Mouse (Mus musculus) right cerebral cortex, postnatal 10 days (tissue): Measurements from ENCODE around the gene Gm20388.

Experiments
- DNase-seq, 2 experiments: peaks; one replicate each; pipeline ENCODE4 v3.0.0; 2021; ENCODE audit warnings: low spot score in 2 of 2

Gm20388 gene

DNA sequence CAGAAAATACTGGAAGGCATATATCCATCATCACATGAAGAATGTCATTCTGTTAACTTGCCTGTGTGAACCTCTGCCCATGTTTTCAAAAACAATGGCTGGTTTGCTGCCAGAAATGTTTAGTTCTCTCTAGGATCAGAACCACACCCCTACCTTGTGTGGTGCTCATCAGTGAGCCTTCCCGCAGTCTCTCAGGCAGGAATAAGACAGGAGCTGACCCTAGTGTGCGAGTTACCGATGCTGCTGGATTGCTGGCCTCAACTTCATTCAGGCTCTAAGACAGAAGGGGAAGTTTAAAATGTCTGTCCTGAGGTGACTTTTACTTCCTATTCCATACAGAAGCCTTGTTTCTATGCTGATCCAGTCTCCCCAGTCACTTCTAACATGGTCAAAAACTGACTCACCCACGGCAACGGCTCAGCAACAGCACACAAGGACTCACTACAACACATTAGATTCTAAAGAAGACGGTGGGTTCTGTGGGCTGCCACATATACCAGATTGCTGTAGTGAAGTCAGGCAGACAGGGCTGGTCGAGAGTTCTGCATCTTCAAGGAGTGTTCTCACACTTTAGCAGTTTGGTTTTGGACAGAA lies 3018.1 kb downstream of the Gm20388 start:
- DNase-seq = no peak

DNA sequence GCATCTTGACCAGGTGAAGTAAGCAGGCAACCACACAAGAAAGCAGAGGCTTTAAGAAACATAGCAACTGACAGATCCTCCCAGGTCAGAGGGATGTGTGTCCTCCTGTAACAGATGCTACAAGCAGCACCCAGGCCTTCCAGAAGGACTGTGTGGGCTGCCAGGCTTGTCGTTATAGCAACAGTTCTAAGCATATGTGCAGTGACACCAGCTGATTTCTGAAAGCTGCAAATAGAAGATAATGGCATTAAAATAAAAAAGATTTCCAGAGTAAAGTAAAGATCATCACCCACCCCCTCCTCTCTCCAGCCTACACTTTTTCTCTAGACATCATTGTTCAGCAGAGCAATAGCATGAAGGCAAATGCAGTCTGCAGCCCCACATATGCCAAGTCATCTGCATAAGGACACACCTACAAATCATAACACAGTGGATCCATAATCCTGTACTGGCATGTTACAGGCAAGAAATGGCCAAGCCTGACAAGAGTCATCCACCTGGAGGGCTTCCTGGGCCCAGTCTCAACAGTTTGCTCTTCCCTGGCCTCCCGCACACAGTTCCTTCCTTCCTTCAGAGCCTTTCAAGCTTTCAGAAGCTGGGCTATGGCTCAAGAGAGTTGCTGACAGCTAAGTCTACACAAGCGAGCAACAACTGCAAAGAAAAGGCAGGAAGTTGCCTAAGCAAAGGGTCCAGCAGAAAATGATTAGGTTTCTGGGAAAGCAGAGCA lies 3021.4 kb downstream of the Gm20388 start:
- peak; percentile 82 to 91 for DNase-seq

DNA sequence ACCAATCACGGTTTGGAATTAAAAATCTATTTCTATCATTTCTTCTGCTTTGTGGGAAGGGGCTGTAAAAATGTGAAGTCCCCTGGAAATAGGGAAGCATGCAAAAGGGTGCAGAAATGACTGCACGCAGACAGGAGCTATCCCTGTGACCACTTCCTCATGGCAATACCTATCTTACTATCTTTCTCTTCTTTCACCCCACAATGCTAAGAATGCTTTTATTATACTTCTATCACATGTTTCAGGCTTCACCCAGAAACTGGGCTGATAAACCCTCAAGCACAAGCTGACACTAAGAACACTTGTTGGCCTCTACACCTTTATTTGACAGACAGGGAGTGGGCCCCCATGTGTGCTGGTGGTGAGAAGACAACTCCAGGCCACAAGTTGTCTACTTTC lies 3021.9 kb downstream of the Gm20388 start:
- DNase-seq = no peak

DNA sequence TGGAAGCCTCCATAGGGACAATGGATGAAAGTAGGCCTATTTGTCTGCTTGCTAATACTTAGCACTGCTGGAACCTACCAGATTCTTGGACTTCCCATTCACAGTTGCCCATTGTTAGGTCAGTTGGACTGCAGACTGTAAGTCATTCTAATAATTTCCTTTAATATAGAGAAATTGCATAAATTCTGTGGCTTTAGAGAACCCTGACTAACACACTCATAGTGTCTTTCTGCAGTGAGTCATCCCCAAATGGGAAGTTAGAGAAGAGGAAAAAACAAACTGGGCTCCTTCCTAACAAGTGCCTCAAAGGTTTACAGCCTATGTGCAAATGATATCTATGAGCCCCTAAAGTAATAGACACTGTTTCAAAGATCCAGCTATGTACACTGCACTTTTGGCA lies 3023.3 kb downstream of the Gm20388 start:
- no peak for DNase-seq

DNA sequence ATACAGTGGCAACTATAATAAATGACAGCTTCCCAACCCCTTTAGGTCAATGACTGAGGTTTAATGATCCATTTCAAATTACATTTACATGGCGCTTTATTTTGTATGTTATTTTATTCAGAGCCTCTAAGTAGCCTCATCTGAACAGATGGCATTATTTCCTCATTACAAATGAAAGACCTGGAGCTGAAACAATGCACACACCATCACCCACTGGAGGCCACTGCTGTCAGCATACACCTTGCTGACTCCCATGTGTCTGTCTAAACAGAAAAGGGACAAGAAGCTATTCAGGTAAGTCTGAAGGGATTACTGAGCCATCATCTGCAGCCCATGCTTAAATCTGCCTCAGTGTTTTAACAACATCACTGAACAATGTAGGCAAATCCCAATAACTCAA lies 3024.5 kb downstream of the Gm20388 start:
- no peak for DNase-seq

DNA sequence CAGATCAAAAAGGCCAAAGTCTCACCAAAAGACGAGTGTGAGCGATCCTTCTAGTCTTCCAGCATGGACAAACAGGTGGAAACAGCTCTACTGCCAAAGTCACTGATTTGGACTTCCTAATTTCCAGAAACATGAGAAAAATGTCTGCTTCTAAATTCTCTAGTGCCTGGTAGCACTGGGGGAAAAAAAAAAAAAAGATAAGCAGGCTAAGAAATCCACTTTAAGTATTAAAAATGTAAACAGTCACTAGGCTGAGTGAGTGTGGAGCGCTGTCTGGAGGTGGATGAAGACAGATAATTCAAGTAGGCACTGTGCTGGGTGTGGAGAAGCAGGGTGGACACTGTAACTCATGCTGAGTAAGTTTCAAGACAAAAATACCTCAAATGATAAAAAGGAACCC lies 3025.3 kb downstream of the Gm20388 start:
- DNase-seq = no peak

DNA sequence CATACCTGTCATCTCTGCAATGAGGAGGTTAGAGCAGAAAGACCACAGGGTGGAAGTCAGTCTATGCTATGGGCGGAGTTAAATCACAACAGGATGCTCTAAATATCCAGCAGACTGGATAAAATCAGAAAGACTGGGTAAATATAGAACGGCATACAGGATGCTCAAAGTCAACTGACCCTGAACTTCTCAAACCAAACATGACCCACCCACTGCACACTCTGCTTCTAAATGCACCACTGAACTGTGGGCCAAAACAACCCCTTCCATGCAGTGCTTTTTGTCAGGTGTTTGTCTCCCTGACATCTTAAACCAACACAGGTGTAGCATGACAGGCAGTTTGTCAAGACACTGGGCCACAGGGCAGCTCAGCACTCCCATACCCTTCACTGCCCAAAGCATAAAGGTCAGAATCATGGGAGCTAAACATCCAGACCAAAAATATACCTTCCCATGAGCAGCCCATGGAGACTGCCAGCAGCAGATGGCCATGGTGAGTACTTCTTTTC lies 3027.0 kb downstream of the Gm20388 start:
- DNase-seq = no peak

DNA sequence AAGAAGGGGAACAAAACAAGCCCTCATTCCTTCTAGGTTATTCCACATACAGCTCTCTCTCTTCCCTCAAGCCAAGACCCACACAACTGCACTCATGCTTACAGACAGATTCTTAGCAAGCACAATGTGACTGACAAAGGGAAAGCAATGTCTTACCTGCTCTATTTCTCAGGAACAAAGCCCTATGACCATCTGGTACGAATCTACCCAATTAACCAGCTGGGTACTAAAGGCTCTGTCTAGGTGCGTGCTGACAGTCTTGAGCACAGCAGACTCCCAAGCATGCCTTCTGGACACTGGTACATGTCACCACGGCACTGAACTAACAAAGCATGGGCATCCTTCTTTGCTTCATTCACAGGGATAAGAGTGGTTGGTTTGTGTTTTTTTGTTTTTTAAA lies 3027.5 kb downstream of the Gm20388 start:
- no peak for DNase-seq

DNA sequence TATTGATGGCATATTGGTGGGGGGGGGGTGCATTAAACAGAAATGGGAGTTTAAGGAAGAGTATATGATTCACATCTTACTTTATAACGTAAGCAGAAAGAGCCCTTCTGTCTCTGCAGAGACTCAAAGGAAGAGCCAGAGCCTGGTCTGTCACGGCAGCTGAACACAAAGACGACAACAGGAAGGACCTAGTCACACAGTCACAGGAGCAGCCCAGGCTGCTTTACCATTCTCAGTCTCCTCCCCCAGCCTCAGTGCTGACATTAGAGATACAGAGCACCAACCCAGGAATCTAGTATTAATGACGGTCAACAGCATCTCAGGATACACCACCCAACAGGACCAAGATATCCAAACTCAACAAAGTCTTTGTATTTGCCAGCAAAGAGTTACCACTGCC lies 3027.9 kb downstream of the Gm20388 start:
- DNase-seq = no peak

DNA sequence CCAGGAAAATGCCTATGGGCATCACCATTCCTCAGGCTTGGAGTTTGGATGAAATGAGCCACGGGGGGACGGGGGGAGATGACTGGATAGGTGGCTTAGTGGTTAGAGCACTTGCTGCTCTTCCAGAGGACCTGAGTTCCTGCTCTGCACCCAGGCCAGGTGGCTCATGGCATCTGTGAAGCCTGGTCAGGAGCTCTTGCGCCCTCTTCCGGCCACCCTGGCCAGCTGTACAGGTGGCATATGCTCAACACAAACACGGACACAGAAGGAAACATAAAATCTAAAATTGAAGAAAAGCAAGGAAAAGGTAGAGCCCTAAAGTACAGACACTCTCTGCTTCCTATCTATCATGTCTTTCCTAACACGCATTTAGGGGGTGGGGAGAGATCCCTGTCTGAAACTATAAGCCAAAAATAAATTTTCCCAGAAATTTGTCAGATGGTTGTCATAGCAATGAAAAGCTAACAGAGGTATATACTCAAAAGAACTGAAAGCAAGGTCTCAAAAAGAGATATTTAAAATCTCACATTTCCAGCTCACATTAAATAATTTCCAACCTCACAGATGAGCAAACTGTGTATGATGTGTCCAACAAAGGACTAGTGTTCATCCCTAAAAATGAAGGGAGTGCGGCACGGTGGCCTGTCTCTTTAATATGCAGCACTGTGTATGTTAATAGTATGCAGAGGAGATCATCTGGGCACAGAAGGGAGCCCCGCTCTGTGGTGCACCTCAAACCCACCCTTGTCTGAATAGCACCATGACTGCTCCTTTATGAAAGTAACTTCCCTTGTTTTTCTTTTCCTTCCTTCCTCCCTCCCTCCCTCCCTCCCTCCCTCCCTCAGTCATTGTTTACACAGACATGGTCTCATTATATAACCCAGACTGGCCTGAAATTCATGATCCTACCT lies 3032.4 kb downstream of the Gm20388 start:
- DNase-seq = no peak

DNA sequence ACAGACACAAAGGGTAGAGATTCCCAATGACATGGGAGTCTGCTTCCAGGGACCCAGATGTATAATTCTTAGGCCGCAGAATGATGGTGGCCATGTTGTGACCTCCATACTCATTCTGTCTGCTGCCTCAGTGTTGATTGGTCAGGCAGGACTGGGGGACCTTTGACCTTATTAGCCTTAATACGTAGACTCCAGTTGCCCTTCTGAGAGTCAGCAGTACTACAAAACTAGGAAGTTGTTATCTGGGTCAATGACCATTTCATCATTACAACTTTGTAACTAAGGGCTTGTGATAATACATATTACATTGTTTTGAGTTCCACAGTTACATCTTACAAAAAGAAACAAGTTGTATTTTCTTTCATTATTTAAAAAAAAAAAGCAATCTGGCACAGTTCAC lies 3035.1 kb downstream of the Gm20388 start:
- DNase-seq = no peak

DNA sequence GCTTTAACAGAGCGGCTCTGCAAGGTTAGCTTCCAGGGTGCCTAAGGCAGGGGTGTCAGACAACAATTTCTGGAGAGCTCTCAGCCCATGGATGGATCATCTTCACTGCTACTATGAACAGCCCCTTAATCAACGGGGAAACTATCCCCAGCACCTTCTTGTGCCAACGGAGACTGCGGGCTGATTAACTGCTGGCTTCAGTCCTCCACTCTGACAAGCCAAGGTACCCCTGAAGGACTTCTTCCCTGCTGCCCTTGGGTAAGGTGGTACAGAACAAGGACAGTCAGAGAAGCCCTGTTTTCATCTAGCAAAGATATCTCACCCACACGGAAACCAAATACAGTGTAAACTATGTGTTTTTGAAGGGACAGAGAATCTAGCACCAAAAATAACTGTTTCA lies 3039.1 kb downstream of the Gm20388 start:
- DNase-seq = no peak

DNA sequence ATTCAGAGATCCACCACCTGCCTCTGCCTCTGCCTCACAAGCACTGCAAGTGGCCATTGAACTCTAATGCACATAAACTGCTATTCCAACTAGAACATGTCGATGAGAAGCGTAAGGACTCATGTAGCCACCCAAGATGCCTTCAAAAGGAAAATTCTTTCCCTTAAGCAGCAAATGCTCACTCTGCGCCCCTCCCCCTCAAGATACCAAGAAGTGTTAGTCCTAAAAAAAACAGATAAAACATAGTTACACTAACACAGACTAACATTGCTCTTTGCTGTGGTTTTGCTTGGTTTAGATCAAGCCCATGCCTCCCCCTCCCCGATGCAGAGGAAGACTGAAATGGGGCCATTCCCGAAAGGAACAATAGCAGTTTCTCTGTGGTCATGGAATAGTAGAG lies 3040.8 kb downstream of the Gm20388 start:
- DNase-seq = no peak

DNA sequence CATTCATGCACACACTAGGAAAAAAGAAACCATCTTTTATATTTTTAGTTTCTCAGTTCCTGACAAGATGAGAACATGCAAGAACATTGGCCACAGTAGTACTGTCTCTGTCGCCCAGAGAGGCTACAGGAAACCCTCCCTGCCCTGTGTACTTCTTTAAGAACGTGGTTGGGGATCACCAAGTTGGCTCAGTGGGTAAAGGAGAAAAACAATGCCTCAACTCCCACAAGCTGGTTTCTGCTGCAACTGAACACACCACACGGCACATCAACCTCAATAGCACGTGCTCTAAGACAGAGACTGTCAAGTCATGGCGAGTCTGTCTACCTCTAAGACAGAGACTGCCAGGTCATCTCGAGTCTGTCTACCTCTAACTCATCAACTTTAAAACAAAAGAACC lies 3042.4 kb downstream of the Gm20388 start:
- no peak for DNase-seq

DNA sequence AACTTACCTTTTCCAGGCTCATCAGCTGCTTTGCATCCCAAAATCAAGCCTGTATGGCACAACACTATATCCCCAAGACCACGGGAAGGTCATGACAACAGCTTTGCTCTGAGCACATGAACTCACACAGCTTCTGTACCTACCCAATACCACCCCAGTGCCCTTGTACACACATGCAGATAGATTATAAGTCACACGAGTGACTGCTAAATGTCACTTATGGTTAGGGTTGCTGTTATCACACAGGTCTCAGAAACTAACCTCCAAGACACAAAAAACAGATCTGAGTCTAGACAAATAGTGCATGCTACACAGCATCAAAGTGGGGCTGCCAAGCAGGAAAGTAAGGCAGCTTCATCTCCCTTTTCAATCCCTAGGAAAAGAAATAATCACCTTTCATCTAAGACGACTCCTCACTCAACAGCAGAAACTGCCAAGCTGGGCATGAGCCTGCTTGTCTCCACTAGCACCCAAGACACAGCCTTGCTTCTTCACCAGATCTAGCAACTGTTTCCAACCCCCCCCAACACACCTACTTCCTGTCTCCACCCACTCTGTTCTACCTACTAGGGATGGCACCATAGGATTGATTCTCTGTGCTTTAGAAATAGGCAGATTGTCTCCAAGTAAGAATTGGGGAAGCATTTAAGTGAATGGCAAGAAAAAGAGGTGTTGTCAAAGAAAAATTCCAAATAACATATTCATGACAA lies 3043.6 kb downstream of the Gm20388 start:
- no peak for DNase-seq

DNA sequence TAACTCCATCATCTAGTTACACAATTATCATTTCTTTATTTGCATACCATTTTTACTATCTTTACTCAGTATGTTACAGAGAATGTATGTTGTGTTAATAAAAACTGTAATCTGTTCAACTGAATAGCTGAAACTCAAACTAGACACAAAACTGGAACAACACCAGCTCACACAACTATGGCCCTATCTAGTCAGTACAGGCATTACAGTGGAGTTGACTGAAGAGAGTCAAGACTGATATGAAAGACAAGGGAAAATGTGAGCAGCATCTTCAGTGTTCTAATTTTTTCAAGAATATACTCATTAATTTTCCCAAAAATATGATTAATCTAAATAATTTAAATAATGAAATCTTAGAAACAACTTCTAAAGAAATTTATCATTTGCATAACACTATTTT lies 3044.6 kb downstream of the Gm20388 start:
- DNase-seq = no peak

DNA sequence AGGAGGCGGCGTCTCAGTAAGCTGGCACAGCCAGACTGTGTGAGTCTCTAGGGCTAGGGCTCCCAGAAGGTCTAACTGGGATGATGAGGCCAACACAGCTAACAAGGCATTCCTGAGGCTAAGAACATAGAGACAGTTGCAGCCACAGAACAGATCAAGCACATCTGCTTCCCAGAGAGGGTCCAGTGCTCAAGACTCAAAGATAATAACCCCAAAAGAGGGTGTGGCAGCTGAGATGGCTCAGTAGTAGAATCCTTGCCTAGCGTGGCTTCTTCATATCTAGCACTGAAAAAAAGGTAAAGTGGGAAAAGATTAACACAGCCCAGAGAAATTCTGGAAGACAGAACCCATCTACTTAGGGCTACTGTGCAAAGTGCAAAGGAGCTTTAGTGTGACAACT lies 3045.4 kb downstream of the Gm20388 start:
- DNase-seq = no peak

DNA sequence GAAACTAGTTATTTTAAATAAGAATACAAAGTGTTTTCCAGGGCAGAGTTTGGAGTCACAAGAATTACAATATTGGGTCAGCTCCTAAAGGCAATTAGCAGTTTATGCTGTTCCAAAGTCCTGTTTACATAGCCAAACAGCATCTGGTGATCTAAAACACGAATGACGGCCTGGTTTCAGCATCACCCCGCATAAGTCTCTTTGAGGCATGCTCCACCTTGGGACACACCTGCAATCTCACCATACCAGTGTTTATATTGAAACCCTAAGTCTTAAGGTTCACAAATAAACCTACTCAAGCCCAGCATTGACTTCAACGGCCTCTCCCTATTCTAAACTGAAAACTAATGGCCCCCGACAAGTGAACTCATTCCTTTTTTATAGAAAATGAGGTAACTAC lies 3049.7 kb downstream of the Gm20388 start:
- DNase-seq = no peak

DNA sequence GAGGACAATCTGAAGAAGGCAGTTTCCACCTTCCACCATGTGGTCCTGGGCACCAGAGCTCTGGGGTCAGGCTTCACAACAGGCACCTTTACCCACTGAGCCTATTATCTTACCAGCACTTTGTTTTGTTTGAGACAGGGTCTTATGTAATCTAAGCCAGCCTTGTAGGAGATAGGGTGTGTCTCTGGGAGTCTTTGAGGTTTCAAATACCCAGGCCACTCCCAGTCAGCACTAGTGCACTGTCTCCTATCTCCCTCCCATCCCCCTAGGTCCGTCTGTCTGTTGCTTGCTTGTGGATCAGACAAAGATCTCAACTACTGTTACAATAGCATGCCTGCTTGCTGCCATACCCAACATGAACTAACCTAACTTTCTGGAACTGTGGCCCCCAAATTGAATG lies 3050.3 kb downstream of the Gm20388 start:
- DNase-seq = no peak

DNA sequence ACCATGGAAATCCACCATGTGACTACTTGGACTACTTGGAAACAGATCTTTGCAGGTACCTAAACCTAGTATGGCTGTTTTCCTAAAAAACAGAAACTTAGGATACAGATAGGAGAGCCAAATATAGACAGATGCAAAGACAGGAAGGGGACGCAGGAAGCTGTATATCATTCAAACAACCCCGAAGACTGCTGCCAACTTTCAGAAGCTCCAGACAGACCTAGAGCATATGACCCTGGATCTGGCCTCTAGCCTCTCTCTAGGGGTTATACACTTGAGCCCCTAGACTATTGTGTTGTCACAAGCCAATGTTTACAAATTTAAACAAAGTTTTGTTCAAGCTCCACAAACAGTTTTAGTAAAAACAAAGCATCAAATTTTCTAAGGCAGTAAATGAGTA lies 3050.8 kb downstream of the Gm20388 start:
- DNase-seq = no peak

DNA sequence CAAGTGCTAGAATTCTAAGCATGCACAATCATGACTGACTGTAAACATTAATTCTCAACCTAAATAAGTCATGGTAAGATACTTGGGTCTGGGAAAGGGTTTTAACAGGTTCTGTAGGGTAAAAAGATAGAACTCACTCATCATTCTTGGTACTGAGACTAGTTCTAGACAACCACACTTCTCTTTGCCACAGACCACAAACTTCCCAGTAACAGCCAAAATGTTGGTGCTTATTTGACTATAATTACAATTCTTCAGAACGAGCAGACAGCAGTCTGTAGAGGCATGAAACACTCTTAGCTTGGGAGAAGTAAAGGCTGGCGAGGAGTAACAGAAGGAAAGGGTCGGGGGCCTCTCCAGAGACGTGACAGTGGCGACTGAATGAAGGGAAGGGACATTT lies 3051.4 kb downstream of the Gm20388 start:
- no peak for DNase-seq

DNA sequence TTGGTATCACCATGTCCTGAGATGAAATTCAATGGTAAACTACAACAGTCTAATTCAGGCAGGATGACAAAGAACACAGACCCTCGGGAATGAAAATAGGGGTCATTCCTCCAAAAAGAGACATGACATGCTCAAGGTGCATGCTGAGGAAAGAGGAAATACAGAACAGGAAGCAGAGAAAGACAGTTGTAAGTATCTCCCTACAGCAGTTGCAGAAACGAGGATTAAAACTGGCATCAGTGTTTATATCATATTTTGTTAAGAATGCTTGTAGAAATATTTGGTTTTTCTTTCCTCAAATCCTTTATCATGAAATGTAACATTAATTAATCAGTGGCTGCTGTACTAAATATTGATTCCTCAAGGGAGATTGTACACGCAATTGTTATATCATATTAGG lies 3056.0 kb downstream of the Gm20388 start:
- DNase-seq = no peak
